ENCODE assay signal across 9 mouse cellular contexts in the genomic region with DNA sequence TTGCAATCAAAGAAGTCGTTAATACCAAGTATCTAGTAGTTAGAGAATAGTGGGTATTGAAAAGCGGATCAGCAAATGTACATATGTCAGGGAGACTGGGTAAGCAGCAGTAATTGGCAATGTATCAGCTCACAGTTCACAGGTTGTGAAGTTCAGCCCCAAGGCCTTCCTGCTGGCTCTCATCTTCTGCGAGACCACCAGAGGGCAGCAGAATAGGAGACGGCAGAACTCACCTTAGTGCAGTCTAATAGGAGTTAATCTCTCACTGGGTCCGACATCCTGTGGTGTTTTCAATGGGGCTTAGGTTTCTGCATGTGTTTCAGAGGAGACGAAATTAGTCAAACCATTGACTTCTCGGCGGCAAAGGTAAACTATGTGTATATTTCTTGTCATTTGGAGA. TPM values are rescaled to one million over a fixed set of nuclear protein-coding genes. Genes with fewer than 3 reads are reported as not detected.
DNase-seq lines count a peak whose midpoint lies in the region; ATAC-seq and TF ChIP-seq lines count a peak whose summit lies in the region.
"Had no signal": no experiment of that assay in that cellular context is flagged by ENCODE, and none has a peak within 500 bp of the region (broad histone marks: within the 10 kb centered on the region; RNA-seq: fewer than 3 reads in every experiment).

No protein-coding gene starts in this region.

- no peaks in the 10 kb centered on the region for H3K9me3 ChIP-seq in hindbrain, embryonic 11.5 days (ENCODE audit: control insufficient read depth, low read length)
- H3K9me3 ChIP-seq in hindbrain, embryonic 13.5 days: no peaks in the 10 kb centered on the region

- no peak for TF ChIP-seq POLR2A in spleen, adult 2 months (IDR thresholded peaks at IDR 0.05; ENCODE audit: low read depth, low read length)

- H3K4me3 ChIP-seq in hindbrain, embryonic 11.5 days (ENCODE audit: low read depth, low read length): no peak overlapping the region
- no peak overlapping the region for H3K4me3 ChIP-seq in hindbrain, embryonic 13.5 days
- H3K4me3 ChIP-seq in spleen, adult 2 months (ENCODE audit: extremely low read depth, insufficient read depth, insufficient read length): no peak overlapping the region

- ATAC-seq in hindbrain, embryonic 11.5 days (ENCODE audit: low FRiP score): no peak
- no peak for ATAC-seq in hindbrain, embryonic 13.5 days (ENCODE audit: low FRiP score)
- peak; percentile 83 for ATAC-seq in common myeloid progenitor, adult 5-6 weeks (replicated peaks; ENCODE audit: low read depth, poor library complexity, severe bottlenecking)
- ATAC-seq in cerebellum, adult (ENCODE audit: insufficient number of reproducible peaks, low FRiP score, low TSS enrichment): no peak

- 38% methylated on average over 8 of the region's 8 CpGs for WGBS in hindbrain, embryonic 11.5 days
- WGBS in hindbrain, embryonic 13.5 days: 39% methylated on average over 8 of the region's 8 CpGs
- 49% methylated on average over 8 of the region's 8 CpGs for WGBS in spleen, adult 2 months

- DNase-seq in hindbrain, embryonic 11.5 days (ENCODE audit: low spot score): peak; percentile 15
- no peak for DNase-seq in spleen, adult 2 months (ENCODE audit: low read depth in 1 of 2, low spot score in 2 of 2)
- no peak for DNase-seq in spleen, postnatal 36 days (ENCODE audit: low spot score in 2 of 2)
- DNase-seq in splenic B cell, adult 2 months (ENCODE audit: low read depth, low spot score): peak; percentile 1
- no peak for DNase-seq in heart, postnatal 14 days
- DNase-seq: gastrocnemius, postnatal 14 days had no signal

- H3K4me1 ChIP-seq in hindbrain, embryonic 11.5 days (replicated peaks; ENCODE audit: control insufficient read depth, insufficient read depth, low read length): no peaks in the 10 kb centered on the region
- H3K4me1 ChIP-seq in hindbrain, embryonic 13.5 days (replicated peaks): no peaks in the 10 kb centered on the region
- H3K4me1 ChIP-seq in spleen, adult 2 months (ENCODE audit: control insufficient read depth, insufficient read depth, insufficient read length): no peaks in the 10 kb centered on the region

- no peaks in the 10 kb centered on the region for H3K36me3 ChIP-seq in hindbrain, embryonic 11.5 days (ENCODE audit: control insufficient read depth, insufficient read depth, low read length)
- no peaks in the 10 kb centered on the region for H3K36me3 ChIP-seq in hindbrain, embryonic 13.5 days
- no peaks in the 10 kb centered on the region for H3K36me3 ChIP-seq in spleen, adult 2 months (ENCODE audit: control insufficient read depth, insufficient read depth, low read length)
- H3K36me3 ChIP-seq in splenic B cell, adult 2 months (ENCODE audit: control insufficient read depth, insufficient read depth, low read length, poor library complexity, severe bottlenecking): no peaks in the 10 kb centered on the region

- no peak overlapping the region for H3K4me2 ChIP-seq in hindbrain, embryonic 11.5 days (replicated peaks; ENCODE audit: low read depth, low read length)
- no peak overlapping the region for H3K4me2 ChIP-seq in hindbrain, embryonic 13.5 days

- H3K27me3 ChIP-seq in hindbrain, embryonic 11.5 days (ENCODE audit: control insufficient read depth, insufficient read depth, low read length): no peaks in the 10 kb centered on the region
- no peaks in the 10 kb centered on the region for H3K27me3 ChIP-seq in hindbrain, embryonic 13.5 days
- no peaks in the 10 kb centered on the region for H3K27me3 ChIP-seq in spleen, adult 2 months (ENCODE audit: control insufficient read depth, insufficient read depth, low read length)
- H3K27me3 ChIP-seq in splenic B cell, adult 2 months (ENCODE audit: control insufficient read depth, insufficient read depth, low read length, poor library complexity, severe bottlenecking): no peaks in the 10 kb centered on the region

- H3K27ac ChIP-seq in hindbrain, embryonic 11.5 days (ENCODE audit: low read depth, low read length): no peak overlapping the region
- no peak overlapping the region for H3K27ac ChIP-seq in hindbrain, embryonic 13.5 days
- no peak overlapping the region for H3K27ac ChIP-seq in spleen, adult 2 months (ENCODE audit: insufficient read depth, low read length)

- intact Hi-C loops in heart, postnatal 14 days (cut with DNase I): loop anchor here (5.0 kb wide), 1 partner anchor 153 kb away; no protein-coding TSS in a partner anchor

- peak; percentile 9; the same call in 1 of the 2 replicates for TF ChIP-seq CTCF in spleen, adult 2 months (IDR thresholded peaks at IDR 0.05; ENCODE audit: extremely low read depth, insufficient read depth, insufficient read length, insufficient replicate concordance)

- H3K9ac ChIP-seq in hindbrain, embryonic 11.5 days (ENCODE audit: low read depth, low read length): no peak overlapping the region
- no peak overlapping the region for H3K9ac ChIP-seq in hindbrain, embryonic 13.5 days

RNA-seq across cellular contexts. Expression of a gene that starts 46.7 kb away (rescaled TPM):
- polyA plus RNA-seq in hindbrain, embryonic 11.5 days (2014; fragmentation: Nextera tagmentation; extraction: Ambion mirVana): 0.57 and 0.70 TPM in 2 replicates
- 0.38 and 0.48 TPM in 2 replicates for polyA plus RNA-seq in hindbrain, embryonic 13.5 days (2015; fragmentation: Nextera tagmentation; extraction: Ambion mirVana)
- polyA plus RNA-seq in spleen, adult 2 months (2012; rRNA removed): 2.3 and 2.5 TPM in 2 replicates
- total RNA-seq in common myeloid progenitor, adult 5-6 weeks (2017): not detected in 2 replicates
- 1 to 10 TPM; 6.6 to 9.0 TPM for total RNA-seq in heart, postnatal 14 days (2021)

Comparison
In these comparisons a context has a peak if more than half of its experiments do, and no peak if none do; other contexts are left out.
1. DNase-seq: peak in hindbrain, embryonic 11.5 days (single experiment) and splenic B cell, adult 2 months (single experiment); none in spleen, adult 2 months (0 of 2), spleen, postnatal 36 days (0 of 2) and heart, postnatal 14 days (0 of 2).